Mouse (Mus musculus): ENCODE data around the gene Alcam. TPM values are rescaled to one million over a fixed set of nuclear protein-coding genes. Genes with fewer than 3 reads are reported as not detected.

Alcam gene
- polyA plus RNA-seq, 1 experiment from 2014 or later: 6.6 TPM

- H3K36me3 ChIP-seq: no peaks in the 10 kb centered on the region
- H3K4me2 ChIP-seq: no peak overlapping the region
- H3K27me3 ChIP-seq: no peaks in the 10 kb centered on the region
- no peak for ATAC-seq (ENCODE audit: low read depth)
- no peak overlapping the region for H3K27ac ChIP-seq
- DNase-seq: no peak
- H3K9ac ChIP-seq: no peak overlapping the region
- no peak overlapping the region for H3K4me3 ChIP-seq (replicated peaks)
- no peaks in the 10 kb centered on the region for H3K9me3 ChIP-seq (replicated peaks)
- no peaks in the 10 kb centered on the region for H3K4me1 ChIP-seq (replicated peaks)
- 70% methylated on average over 3 of the region's 3 CpGs for WGBS (ENCODE audit: insufficient replicate concordance)
Measured at GRCm38 (mm10) chr16:52406072-52406471, 47.8 kb downstream of the Alcam start.

- DNase-seq (no peak), ATAC-seq (ENCODE audit: low read depth) (no peak)
- H3K4me1 ChIP-seq (replicated peaks): no peaks in the 10 kb centered on the region
- H3K27ac ChIP-seq: no peak overlapping the region
- no peak overlapping the region for H3K9ac ChIP-seq
- H3K36me3 ChIP-seq: no peaks in the 10 kb centered on the region
- no peaks in the 10 kb centered on the region for H3K27me3 ChIP-seq
- WGBS (ENCODE audit: insufficient replicate concordance): 37% methylated on average over 2 of the region's 2 CpGs
- H3K4me2 ChIP-seq: no peak overlapping the region
- no peaks in the 10 kb centered on the region for H3K9me3 ChIP-seq (replicated peaks)
- H3K4me3 ChIP-seq (replicated peaks): no peak overlapping the region
Measured at GRCm38 (mm10) chr16:52405272-52405671, 48.6 kb downstream of the Alcam start.

- 58% methylated on average over 3 of the region's 3 CpGs for WGBS (ENCODE audit: insufficient replicate concordance)
- no peaks in the 10 kb centered on the region for H3K4me1 ChIP-seq (replicated peaks)
- no peak overlapping the region for H3K9ac ChIP-seq
- H3K27ac ChIP-seq: no peak overlapping the region
- no peak overlapping the region for H3K4me2 ChIP-seq
- no peaks in the 10 kb centered on the region for H3K27me3 ChIP-seq
- H3K36me3 ChIP-seq: no peaks in the 10 kb centered on the region
- H3K4me3 ChIP-seq (replicated peaks): no peak overlapping the region
- no peaks in the 10 kb centered on the region for H3K9me3 ChIP-seq (replicated peaks)
- ATAC-seq (ENCODE audit: low read depth) (no peak), DNase-seq (no peak)
Measured at GRCm38 (mm10) chr16:52399112-52399511, 54.8 kb downstream of the Alcam start.

GRCm38 (mm10) chr16:52386781-52387300 is 67.0 kb downstream of the Alcam start:
- 66% methylated on average over 5 of the region's 5 CpGs for WGBS (ENCODE audit: insufficient replicate concordance)
- H3K9me3 ChIP-seq (replicated peaks): no peaks in the 10 kb centered on the region
- no peak overlapping the region for H3K9ac ChIP-seq
- no peaks in the 10 kb centered on the region for H3K4me1 ChIP-seq (replicated peaks)
- no peak overlapping the region for H3K27ac ChIP-seq
- DNase-seq (no peak), ATAC-seq (ENCODE audit: low read depth) (no peak)
- H3K27me3 ChIP-seq: no peaks in the 10 kb centered on the region
- no peaks in the 10 kb centered on the region for H3K36me3 ChIP-seq
- H3K4me3 ChIP-seq (replicated peaks): no peak overlapping the region
- no peak overlapping the region for H3K4me2 ChIP-seq

GRCm38 (mm10) chr16:52383456-52384185 is 70.3 kb downstream of the Alcam start:
- no peak overlapping the region for H3K27ac ChIP-seq
- H3K9ac ChIP-seq: no peak overlapping the region
- H3K4me1 ChIP-seq (replicated peaks): no peaks in the 10 kb centered on the region
- no peak overlapping the region for H3K4me3 ChIP-seq (replicated peaks)
- DNase-seq (no peak), ATAC-seq (ENCODE audit: low read depth) (no peak)
- 65% methylated on average over 13 of the region's 13 CpGs for WGBS (ENCODE audit: insufficient replicate concordance)
- no peaks in the 10 kb centered on the region for H3K27me3 ChIP-seq
- no peak overlapping the region for H3K4me2 ChIP-seq
- no peaks in the 10 kb centered on the region for H3K36me3 ChIP-seq
- H3K9me3 ChIP-seq (replicated peaks): no peaks in the 10 kb centered on the region

GRCm38 (mm10) chr16:52378811-52379597 is 74.9 kb downstream of the Alcam start:
- H3K9ac ChIP-seq: no peak overlapping the region
- 61% methylated on average over 7 of the region's 7 CpGs for WGBS (ENCODE audit: insufficient replicate concordance)
- H3K27ac ChIP-seq: no peak overlapping the region
- ATAC-seq (ENCODE audit: low read depth) (no peak), DNase-seq (no peak)
- no peaks in the 10 kb centered on the region for H3K36me3 ChIP-seq
- no peak overlapping the region for H3K4me3 ChIP-seq (replicated peaks)
- H3K4me2 ChIP-seq: no peak overlapping the region
- H3K4me1 ChIP-seq (replicated peaks): no peaks in the 10 kb centered on the region
- H3K9me3 ChIP-seq (replicated peaks): no peaks in the 10 kb centered on the region
- H3K27me3 ChIP-seq: no peaks in the 10 kb centered on the region

GRCm38 (mm10) chr16:52376827-52377226 is 77.0 kb downstream of the Alcam start:
- DNase-seq (no peak), ATAC-seq (ENCODE audit: low read depth) (no peak)
- 52% methylated on average over 2 of the region's 2 CpGs for WGBS (ENCODE audit: insufficient replicate concordance)
- no peak overlapping the region for H3K27ac ChIP-seq
- H3K27me3 ChIP-seq: no peaks in the 10 kb centered on the region
- no peaks in the 10 kb centered on the region for H3K9me3 ChIP-seq (replicated peaks)
- H3K36me3 ChIP-seq: no peaks in the 10 kb centered on the region
- no peaks in the 10 kb centered on the region for H3K4me1 ChIP-seq (replicated peaks)
- no peak overlapping the region for H3K4me2 ChIP-seq
- no peak overlapping the region for H3K9ac ChIP-seq
- H3K4me3 ChIP-seq (replicated peaks): no peak overlapping the region

- ATAC-seq (ENCODE audit: low read depth): no peak
- H3K4me3 ChIP-seq (replicated peaks): no peak overlapping the region
- no peaks in the 10 kb centered on the region for H3K36me3 ChIP-seq
- no peak overlapping the region for H3K9ac ChIP-seq
- H3K9me3 ChIP-seq (replicated peaks): no peaks in the 10 kb centered on the region
- H3K4me2 ChIP-seq: no peak overlapping the region
- no peaks in the 10 kb centered on the region for H3K27me3 ChIP-seq
- no peaks in the 10 kb centered on the region for H3K4me1 ChIP-seq (replicated peaks)
- no peak overlapping the region for H3K27ac ChIP-seq
- no peak for DNase-seq
- WGBS (ENCODE audit: insufficient replicate concordance): 51% methylated on average over 2 of the region's 2 CpGs
Measured at GRCm38 (mm10) chr16:52371956-52372355, 81.9 kb downstream of the Alcam start.

GRCm38 (mm10) chr16:52368521-52368920 is 85.4 kb downstream of the Alcam start:
- H3K27me3 ChIP-seq: no peaks in the 10 kb centered on the region
- no peak overlapping the region for H3K4me3 ChIP-seq (replicated peaks)
- no peak overlapping the region for H3K4me2 ChIP-seq
- H3K9me3 ChIP-seq (replicated peaks): no peaks in the 10 kb centered on the region
- H3K36me3 ChIP-seq: no peaks in the 10 kb centered on the region
- H3K27ac ChIP-seq: no peak overlapping the region
- H3K4me1 ChIP-seq (replicated peaks): no peaks in the 10 kb centered on the region
- no peak overlapping the region for H3K9ac ChIP-seq
- DNase-seq (no peak), ATAC-seq (ENCODE audit: low read depth) (no peak)
- WGBS (ENCODE audit: insufficient replicate concordance): 73% methylated on average over 5 of the region's 5 CpGs

GRCm38 (mm10) chr16:52366915-52367314 is 87.0 kb downstream of the Alcam start:
- WGBS (ENCODE audit: insufficient replicate concordance): 72% methylated on average over 4 of the region's 4 CpGs
- ATAC-seq (ENCODE audit: low read depth) (no peak), DNase-seq (no peak)
- H3K9ac ChIP-seq: no peak overlapping the region
- H3K4me2 ChIP-seq: no peak overlapping the region
- H3K9me3 ChIP-seq (replicated peaks): no peaks in the 10 kb centered on the region
- H3K36me3 ChIP-seq: no peaks in the 10 kb centered on the region
- H3K27ac ChIP-seq: no peak overlapping the region
- no peaks in the 10 kb centered on the region for H3K27me3 ChIP-seq
- no peak overlapping the region for H3K4me3 ChIP-seq (replicated peaks)
- no peaks in the 10 kb centered on the region for H3K4me1 ChIP-seq (replicated peaks)

- no peaks in the 10 kb centered on the region for H3K9me3 ChIP-seq (replicated peaks)
- 79% methylated on average over 4 of the region's 4 CpGs for WGBS (ENCODE audit: insufficient replicate concordance)
- no peaks in the 10 kb centered on the region for H3K36me3 ChIP-seq
- no peaks in the 10 kb centered on the region for H3K4me1 ChIP-seq (replicated peaks)
- ATAC-seq (ENCODE audit: low read depth): no peak
- no peak overlapping the region for H3K4me2 ChIP-seq
- no peak for DNase-seq
- no peak overlapping the region for H3K9ac ChIP-seq
- H3K4me3 ChIP-seq (replicated peaks): no peak overlapping the region
- H3K27me3 ChIP-seq: no peaks in the 10 kb centered on the region
- no peak overlapping the region for H3K27ac ChIP-seq
Measured at GRCm38 (mm10) chr16:52363944-52364511, 89.8 kb downstream of the Alcam start.

All from liver, embryonic 13.5 days (tissue).